Mouse (Mus musculus) liver, adult 2 months (tissue): ENCODE measurements around the gene Eva1c.

Source experiments
- CTCF ChIP-seq: fragments of 200-500 bp; IDR thresholded peaks from 2 replicates; pipeline ENCODE4 v1.5.1; 2011; ENCODE audit warnings: low read depth, low read length, control low read depth
- POLR2A ChIP-seq: fragments of 200-500 bp; IDR thresholded peaks from 2 replicates; pipeline ENCODE4 v1.6.1; 2011; ENCODE audit warnings: low read length, control low read depth; ENCODE audit not compliant: insufficient read depth; ENCODE audit errors: extremely low read depth

GRCm38 (mm10) chr16:90801928-90802327, 24.6 kb upstream of the Eva1c start:
- no peak for TF ChIP-seq POLR2A
- TF ChIP-seq CTCF, result peak; percentile 52
